Mouse (Mus musculus): ENCODE measurements at regions not wholly inside any gene's neighbourhood (a gene's known extent, or its start where the extent isn't known, plus 50 kb on each side); places are given as distances from the start of the nearest gene placed in this dataset.

- no peaks in the 10 kb centered on the region for H3K9me3 ChIP-seq (ENCODE audit: low read length)
- H3K4me2 ChIP-seq (ENCODE audit: low read depth, low read length), result no peak overlapping the region
- H3K4me1 ChIP-seq (ENCODE audit: insufficient read depth), result no peaks in the 10 kb centered on the region
- H3K9ac ChIP-seq (replicated peaks), result no peak overlapping the region
- no peaks in the 10 kb centered on the region for H3K27me3 ChIP-seq (ENCODE audit: insufficient read depth, low read length)
- no peak for TF ChIP-seq EP300 (IDR thresholded peaks at IDR 0.05; ENCODE audit: low read depth)
- TF ChIP-seq CTCF (IDR thresholded peaks at IDR 0.05; ENCODE audit: low read depth), result no peak
- H3K27ac ChIP-seq (ENCODE audit: low read depth), result no peak overlapping the region
- no peak overlapping the region for H3K4me3 ChIP-seq (ENCODE audit: low read depth, low read length)
- no peaks in the 10 kb centered on the region for H3K36me3 ChIP-seq (replicated peaks; ENCODE audit: insufficient read depth, low read length)
- WGBS (ENCODE audit: insufficient replicate concordance), result 70% methylated on average over 7 of the region's 7 CpGs
- ATAC-seq (no peak), DNase-seq (no peak)
Measured at GRCm38 (mm10) chr15:25558240-25558639, 64.1 kb upstream of the Myo10 start.

GRCm38 (mm10) chr15:25563641-25564040, 58.7 kb upstream of the Myo10 start:
- no peak for ATAC-seq

GRCm38 (mm10) chr15:25572495-25572894, 49.8 kb upstream of the Myo10 start:
- 42% methylated on average over 6 of the region's 6 CpGs for WGBS (ENCODE audit: insufficient replicate concordance)

More at GRCm38 (mm10) chr15:25563641-25564040, 58.7 kb upstream of the Myo10 start:
- Histone ChIP-seq H3K4me3 (ENCODE audit: low read depth, low read length) (no peak overlapping the region), H3K4me2 (ENCODE audit: low read depth, low read length) (no peak overlapping the region), H3K27ac (ENCODE audit: low read depth) (no peak overlapping the region), H3K36me3 (replicated peaks; ENCODE audit: insufficient read depth, low read length) (no peaks in the 10 kb centered on the region), H3K27me3 (ENCODE audit: insufficient read depth, low read length) (no peaks in the 10 kb centered on the region), H3K9ac (replicated peaks) (no peak overlapping the region), H3K9me3 (ENCODE audit: low read length) (no peaks in the 10 kb centered on the region), H3K4me1 (ENCODE audit: insufficient read depth) (no peaks in the 10 kb centered on the region)
- TF ChIP-seq EP300 (IDR thresholded peaks at IDR 0.05; ENCODE audit: low read depth), result no peak
- no peak for TF ChIP-seq CTCF (IDR thresholded peaks at IDR 0.05; ENCODE audit: low read depth)
- WGBS (ENCODE audit: insufficient replicate concordance), result 68% methylated on average over 7 of the region's 7 CpGs
- no peak for DNase-seq

More at GRCm38 (mm10) chr15:25572495-25572894, 49.8 kb upstream of the Myo10 start:
- H3K4me2 ChIP-seq (ENCODE audit: low read depth, low read length), result no peak overlapping the region
- no peaks in the 10 kb centered on the region for H3K27me3 ChIP-seq (ENCODE audit: insufficient read depth, low read length)
- H3K4me3 ChIP-seq (ENCODE audit: low read depth, low read length), result no peak overlapping the region
- no peaks in the 10 kb centered on the region for H3K9me3 ChIP-seq (ENCODE audit: low read length)
- no peak overlapping the region for H3K9ac ChIP-seq (replicated peaks)
- no peak overlapping the region for H3K27ac ChIP-seq (ENCODE audit: low read depth)
- ATAC-seq (no peak), DNase-seq (no peak)
- TF ChIP-seq EP300 (IDR thresholded peaks at IDR 0.05; ENCODE audit: low read depth) (no peak), CTCF (IDR thresholded peaks at IDR 0.05; ENCODE audit: low read depth) (no peak)
- no peaks in the 10 kb centered on the region for H3K36me3 ChIP-seq (replicated peaks; ENCODE audit: insufficient read depth, low read length)
- peaks cover 2% of the 10 kb centered on the region; the same call in 1 of the 2 replicates for H3K4me1 ChIP-seq (ENCODE audit: insufficient read depth)
